Mouse (Mus musculus): ENCODE data around the gene Limd1. TPM values are rescaled to one million over a fixed set of nuclear protein-coding genes. Genes with fewer than 3 reads are reported as not detected.

The Limd1 gene
- total RNA-seq, 2 experiments from 2014 or later: 5.7 to 7.6 TPM

DNA sequence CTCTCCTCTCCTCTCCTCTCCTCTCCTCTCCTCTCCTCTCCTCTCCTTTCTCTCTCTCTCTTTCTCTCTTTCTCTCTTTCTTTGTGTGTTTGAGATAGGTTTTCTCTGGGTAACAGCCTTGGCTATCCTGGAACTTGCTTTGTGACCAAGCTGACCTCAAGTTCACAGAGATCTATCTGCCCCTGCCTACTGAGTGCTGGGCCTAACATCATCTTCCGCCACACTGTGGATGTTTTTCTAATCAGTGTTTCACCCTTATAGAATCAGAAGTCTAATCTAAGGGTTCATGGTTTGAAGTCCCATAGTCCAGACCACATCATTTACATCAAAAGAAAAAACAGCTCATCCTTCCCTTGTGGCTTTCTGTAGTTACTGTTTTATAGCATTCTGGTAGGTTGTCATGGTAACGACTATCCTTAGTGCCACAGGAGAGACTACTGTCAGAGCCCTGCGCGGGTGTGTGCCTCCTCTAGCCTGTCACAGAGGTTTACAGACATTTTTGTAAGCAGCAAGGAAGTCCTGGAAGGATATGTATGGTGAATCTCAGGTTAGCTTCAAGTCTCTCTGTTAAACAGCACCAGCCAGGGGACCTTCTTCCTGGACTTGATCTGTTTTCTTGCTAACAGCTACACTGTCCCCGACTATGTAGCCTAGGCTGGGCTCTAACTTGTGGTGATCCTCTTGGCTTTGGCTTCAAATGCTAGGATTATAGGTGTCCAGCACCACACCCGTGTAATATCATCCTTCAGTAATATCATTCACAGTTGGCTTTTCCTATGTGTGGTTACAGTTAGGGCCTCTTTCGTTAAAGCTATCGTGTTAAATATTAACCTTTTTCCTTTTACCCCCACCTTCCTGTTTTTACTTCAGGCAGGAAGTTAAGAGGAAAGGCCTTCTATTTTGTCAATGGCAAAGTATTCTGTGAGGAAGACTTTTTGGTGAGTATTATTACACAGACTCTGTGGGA lies 31.4 kb downstream of the Limd1 start:
- Histone ChIP-seq H3K27ac (peak overlapping the region; percentile 58; the same call in 1 of the 2 replicates), H3K4me3 (no peak overlapping the region)
- no peak; the same call in 1 of the 2 replicates for TF ChIP-seq CTCF (conservative IDR thresholded peaks at IDR 0.05)
- no peak for DNase-seq (ENCODE audit: low spot score in 2 of 2)

DNA sequence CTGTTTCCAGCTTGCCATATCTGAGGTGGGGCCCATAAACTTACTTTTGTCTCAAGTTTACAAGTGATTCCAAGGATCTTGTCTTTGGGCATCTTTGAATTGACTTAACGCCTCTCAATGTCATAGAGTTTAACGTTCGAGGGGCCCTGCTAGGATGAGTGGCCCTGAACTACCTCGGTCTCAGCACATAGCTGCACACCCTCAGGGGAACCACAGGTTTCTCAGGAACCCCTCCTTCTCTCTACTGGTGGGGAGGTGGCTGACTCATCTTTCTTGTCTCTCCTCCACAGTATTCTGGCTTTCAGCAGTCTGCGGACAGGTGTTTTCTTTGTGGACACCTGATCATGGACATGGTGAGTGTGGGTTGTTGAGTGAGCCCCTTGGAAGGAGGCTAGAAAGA lies 32.4 kb downstream of the Limd1 start:
- no peak overlapping the region for H3K27ac ChIP-seq
- no peak for DNase-seq (ENCODE audit: low spot score in 2 of 2)
- TF ChIP-seq CTCF (conservative IDR thresholded peaks at IDR 0.05): no peak

DNA sequence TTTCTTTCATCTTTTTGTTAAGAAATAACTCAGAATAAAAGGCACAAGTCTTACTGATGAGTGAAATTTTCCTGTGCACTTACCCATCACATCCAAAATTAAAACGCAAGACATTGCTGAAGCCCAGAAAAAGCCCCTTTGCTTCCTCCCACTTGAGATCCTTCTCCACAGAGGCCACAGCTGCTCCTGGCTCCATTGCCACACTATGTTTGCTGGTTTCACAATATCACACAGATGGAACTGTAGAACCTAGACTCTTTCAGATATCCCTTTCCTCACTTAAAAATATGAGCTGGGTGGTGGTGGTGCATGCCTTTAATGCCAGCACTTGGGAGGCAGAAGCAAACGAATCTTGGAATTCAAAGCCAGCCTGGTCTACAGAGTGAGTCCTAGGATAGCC lies 34.0 kb downstream of the Limd1 start:
- TF ChIP-seq CTCF (conservative IDR thresholded peaks at IDR 0.05): no peak
- Histone ChIP-seq H3K4me3 (no peak overlapping the region), H3K27ac (peak overlapping the region; percentile 75)
- peak; percentile 29 to 37 for DNase-seq (ENCODE audit: low spot score in 2 of 2)

More for the DNA sequence above, 32.4 kb downstream of the Limd1 start:
- H3K4me3 ChIP-seq: no peak overlapping the region

DNA sequence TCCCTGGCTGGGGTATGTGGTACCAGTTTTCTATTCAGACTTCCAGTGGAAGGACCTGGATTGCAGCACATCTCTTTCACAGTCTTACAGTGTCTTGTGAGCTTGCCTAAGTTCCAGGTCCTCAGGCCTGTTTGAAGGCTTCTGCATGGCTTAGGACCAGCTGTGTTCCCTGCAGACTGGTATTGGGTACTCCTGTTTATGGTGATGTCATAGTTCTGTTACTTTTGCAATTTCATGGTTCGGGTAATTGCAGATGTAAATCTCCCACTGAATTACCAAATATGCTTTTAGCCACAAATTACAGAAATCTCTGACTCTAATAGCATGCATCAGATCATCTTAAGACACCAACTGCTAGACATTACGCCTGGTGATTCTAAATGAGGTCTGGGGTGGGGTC lies 36.6 kb downstream of the Limd1 start:
- no peak overlapping the region for H3K4me3 ChIP-seq
- no peak for TF ChIP-seq CTCF (conservative IDR thresholded peaks at IDR 0.05)
- no peak for DNase-seq (ENCODE audit: low spot score in 2 of 2)
- H3K27ac ChIP-seq: no peak overlapping the region

DNA sequence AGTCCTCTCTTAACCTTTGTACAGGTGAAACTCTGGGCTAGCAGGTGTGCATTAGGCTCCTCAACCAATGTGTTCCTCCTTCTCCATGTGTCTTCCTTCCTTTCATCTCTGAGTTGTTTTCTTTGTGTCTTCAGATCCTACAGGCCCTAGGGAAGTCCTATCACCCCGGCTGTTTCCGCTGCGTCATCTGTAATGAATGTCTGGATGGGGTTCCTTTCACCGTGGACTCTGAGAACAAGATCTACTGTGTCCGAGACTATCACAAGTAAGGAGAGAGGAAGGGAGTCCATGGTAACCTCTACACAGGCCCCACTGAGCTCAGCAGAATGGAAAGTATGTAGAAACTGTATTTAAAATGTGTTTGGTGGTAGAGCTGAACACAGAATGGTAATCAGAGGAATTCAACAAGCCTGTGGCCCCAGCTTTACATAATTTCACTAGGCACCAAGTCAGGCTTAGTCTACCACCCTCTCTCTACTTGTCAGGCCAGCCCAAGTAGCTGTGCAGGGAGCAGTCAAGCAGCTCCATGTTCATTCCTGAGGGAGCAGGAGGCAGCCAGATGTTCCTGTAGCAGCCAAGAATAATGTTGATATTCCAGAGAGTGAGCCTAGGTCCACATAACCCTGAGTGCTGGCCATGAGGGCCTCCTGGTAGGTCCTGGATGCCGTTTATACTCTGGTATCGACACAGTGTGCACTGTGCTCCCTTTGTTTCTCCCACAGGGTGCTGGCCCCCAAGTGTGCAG lies 38.3 kb downstream of the Limd1 start:
- Histone ChIP-seq H3K27ac (no peak overlapping the region), H3K4me3 (no peak overlapping the region)
- no peak for TF ChIP-seq CTCF (conservative IDR thresholded peaks at IDR 0.05)
- no peak for DNase-seq (ENCODE audit: low spot score in 2 of 2)

DNA sequence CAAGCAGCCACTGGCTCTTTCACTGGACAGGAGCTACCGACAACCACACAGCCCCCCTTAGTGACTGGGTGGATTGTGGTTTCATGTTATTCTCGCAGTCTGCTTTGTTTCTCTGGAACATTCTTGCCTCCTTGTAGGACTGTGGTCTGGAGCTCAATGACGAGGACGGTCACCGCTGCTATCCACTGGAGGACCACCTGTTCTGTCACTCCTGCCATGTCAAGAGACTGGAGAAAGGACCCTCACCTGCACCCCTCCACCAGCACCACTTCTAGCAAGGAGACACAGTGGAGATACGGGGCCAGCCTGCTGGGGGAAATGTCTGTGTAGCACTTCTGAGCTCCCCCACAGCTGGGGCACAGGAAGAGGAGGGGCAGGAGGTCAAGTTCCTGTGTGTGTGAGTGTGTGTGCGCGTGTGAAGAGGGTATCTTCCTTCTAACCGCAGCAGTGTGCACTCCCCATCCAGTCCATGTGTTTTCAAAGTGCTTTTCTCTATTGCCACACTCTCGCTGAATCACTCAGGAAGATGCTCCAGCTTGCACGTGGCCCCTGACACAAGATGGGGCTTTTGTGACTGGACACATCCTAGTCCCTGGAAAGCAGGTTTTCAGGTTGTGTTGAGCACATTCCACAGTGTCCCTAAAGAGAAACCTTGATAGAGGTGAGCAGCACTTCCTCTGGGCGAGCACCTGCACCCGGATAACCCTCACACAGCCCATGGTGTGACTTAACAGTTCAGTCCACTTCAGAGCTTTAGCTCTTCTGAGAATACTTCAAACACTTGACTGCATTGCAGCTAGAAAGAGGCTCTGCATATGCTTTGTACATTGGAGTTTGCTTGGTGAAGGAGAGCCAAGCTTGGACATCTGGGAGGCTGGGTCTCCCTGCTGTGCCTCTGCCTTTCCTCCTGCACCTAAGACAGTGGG lies 40.7 kb downstream of the Limd1 start:
- H3K4me3 ChIP-seq: no peak overlapping the region
- TF ChIP-seq CTCF (conservative IDR thresholded peaks at IDR 0.05): no peak
- no peak overlapping the region for H3K27ac ChIP-seq
- DNase-seq (ENCODE audit: low spot score in 2 of 2): no peak

DNA sequence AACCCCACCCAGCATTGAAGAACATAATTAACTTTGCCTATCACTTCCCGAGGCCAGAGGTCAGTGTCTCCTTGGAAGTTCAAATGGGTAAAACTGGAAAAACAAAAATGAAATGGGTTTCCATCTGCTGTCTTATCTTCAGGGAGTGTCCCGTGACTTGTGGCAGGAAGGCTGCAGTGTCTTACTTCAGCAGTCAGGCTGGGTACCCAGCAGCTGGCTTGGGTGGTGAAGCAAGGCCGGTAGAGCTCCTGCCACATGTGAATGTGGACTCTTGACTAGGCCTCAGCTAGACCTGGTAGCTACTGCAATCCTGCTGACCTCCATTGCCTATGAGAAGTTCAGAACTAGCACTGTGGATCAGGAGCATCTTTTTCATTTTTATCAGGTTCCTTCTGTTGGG lies 42.2 kb downstream of the Limd1 start:
- no peak for DNase-seq (ENCODE audit: low spot score in 2 of 2)
- TF ChIP-seq CTCF (conservative IDR thresholded peaks at IDR 0.05): no peak
- Histone ChIP-seq H3K27ac (no peak overlapping the region), H3K4me3 (no peak overlapping the region)

DNA sequence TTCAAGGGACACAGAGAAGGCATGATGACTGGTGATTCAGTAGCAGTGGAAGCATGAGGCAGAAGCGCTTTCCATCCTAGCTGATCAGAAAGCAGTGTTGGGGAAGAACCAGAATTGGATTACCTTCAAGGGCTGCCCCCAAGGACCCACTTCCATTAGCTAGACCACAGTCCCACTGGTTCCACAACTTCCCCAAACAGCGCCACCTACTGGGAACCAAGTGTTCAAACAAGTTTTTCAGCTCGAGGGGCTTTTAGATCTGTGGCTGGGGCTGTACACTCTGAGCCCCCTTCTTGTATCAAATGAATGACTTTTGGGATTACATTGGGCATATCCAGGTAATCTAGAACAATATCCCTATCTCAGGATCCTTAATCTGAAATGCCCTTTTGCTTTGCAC lies 45.2 kb downstream of the Limd1 start:
- TF ChIP-seq CTCF (conservative IDR thresholded peaks at IDR 0.05): peak; percentile 82
- DNase-seq (ENCODE audit: low spot score in 2 of 2): peak in 1 of 2 experiments; percentile 39
- Histone ChIP-seq H3K27ac (no peak overlapping the region), H3K4me3 (no peak overlapping the region)

DNA sequence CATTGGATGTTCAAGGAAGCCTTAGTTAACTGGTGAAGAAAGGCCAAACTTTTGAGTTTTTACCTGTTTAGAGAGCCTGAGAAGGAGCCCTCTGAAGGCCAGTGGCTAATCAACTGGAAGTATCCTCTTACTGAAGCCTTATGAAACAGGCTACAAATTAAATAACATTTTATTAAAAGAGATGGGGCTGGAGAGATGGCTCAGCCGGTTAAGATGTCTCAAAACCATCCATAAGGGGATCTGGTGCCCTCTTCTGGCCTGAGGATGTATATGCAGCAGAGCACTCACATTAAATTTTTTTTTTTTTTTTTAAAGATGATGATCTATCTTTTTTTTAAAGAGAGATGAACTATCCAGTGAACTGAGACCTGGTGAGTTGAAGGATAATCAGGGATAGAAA lies 46.6 kb downstream of the Limd1 start:
- H3K4me3 ChIP-seq: no peak overlapping the region
- peak overlapping the region; percentile 48; the same call in 1 of the 2 replicates for H3K27ac ChIP-seq
- DNase-seq (ENCODE audit: low spot score in 2 of 2): peak in 1 of 2 experiments; percentile 71
- peak; percentile 94 for TF ChIP-seq CTCF (conservative IDR thresholded peaks at IDR 0.05)

DNA sequence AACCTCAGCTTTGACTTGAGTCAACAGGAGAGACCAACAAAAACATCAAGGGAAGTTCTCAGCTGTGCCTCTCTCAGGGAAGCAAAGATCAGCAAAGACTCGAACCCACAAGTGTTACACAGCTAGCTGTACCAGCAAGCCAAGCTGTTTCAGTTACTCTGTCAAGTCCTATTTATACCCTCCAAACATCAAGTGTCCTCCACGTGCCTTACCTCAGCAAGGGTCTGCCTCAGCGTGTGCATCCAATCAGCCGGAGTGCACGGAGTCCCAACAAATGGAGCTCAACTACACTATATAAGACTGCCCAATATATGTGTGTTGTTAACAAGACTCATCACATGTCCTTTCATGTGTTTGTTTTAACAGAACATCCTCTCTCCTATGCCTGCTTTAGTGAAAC lies 48.0 kb downstream of the Limd1 start:
- DNase-seq (ENCODE audit: low spot score in 2 of 2): no peak
- Histone ChIP-seq H3K4me3 (no peak overlapping the region), H3K27ac (no peak overlapping the region)
- TF ChIP-seq CTCF (conservative IDR thresholded peaks at IDR 0.05): no peak

DNA sequence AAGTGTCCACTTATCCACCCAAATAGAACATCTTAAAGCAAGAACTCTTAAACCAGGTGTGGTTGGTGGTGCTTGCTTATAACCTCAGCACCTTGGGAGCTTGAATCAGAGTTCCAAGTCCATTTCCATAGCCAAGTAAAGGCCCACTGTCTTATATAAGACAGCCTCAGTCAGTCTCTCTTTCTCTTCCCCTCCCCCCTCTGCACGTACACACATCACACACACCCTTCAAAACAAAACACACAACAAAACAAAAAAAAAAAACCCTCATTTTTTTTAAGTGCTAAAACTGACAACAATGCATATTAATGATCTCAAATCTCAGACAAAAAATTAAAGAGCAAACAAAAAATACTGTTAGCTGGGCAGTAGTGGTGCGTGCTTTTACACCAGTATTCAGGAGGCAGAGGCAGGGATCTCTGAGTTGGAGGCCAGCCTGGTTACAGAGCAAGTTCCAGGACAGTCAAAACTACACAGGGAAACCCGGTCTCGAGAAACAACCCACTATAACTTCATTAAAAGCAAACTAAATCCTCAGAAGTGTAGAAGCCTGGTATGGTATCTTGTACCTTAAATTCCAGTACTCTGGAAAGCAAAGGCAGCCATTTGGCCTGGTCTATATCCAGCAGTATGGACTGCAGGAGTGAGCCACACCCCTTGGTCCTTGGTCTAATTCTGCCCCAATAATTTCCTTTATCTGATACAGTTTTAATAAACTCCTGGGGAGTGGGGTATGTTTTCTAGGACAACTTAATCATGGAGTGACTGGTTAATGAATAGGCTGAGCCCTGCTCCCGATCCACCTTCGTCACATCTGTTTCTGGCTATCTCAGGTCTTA lies 49.8 kb downstream of the Limd1 start:
- H3K27ac ChIP-seq: peak overlapping the region; percentile 98
- DNase-seq (ENCODE audit: low spot score in 2 of 2): no peak
- TF ChIP-seq CTCF (conservative IDR thresholded peaks at IDR 0.05): no peak
- peak overlapping the region; percentile 93 for H3K4me3 ChIP-seq

Data from layer of hippocampus, adult 2 months (tissue).